Mouse (Mus musculus): Measurements from ENCODE around the gene Zfp120. TPM values are rescaled to one million over a fixed set of nuclear protein-coding genes. Genes with fewer than 3 reads are reported as not detected.

The Zfp120 gene
- polyA plus RNA-seq, 1 experiment from 2014 or later, result 11.2 TPM

Other genes starting within 250 kb of the Zfp120 start
- gene Gm10770, start 43.0 kb upstream of the Zfp120 start, polyA plus RNA-seq (2015; fragmentation: Nextera tagmentation; extraction: Ambion mirVana), result not detected in 2 replicates
- not detected in 2 replicates for gene Gm14139, start 45.0 kb upstream of the Zfp120 start, polyA plus RNA-seq (2015; fragmentation: Nextera tagmentation; extraction: Ambion mirVana)
- gene Zfp937, start 81.4 kb upstream of the Zfp120 start, polyA plus RNA-seq (2015; fragmentation: Nextera tagmentation; extraction: Ambion mirVana), result 9.9 and 11.0 TPM in 2 replicates
- 3.9 and 4.9 TPM in 2 replicates for gene Gm21994, start 118.9 kb upstream of the Zfp120 start, polyA plus RNA-seq (2015; fragmentation: Nextera tagmentation; extraction: Ambion mirVana)
- gene Gm14124, start 120.8 kb upstream of the Zfp120 start, polyA plus RNA-seq (2015; fragmentation: Nextera tagmentation; extraction: Ambion mirVana), result not detected in 2 replicates
- 0.76 and 1.9 TPM in 2 replicates for gene Gm10130, start 187.0 kb upstream of the Zfp120 start, polyA plus RNA-seq (2015; fragmentation: Nextera tagmentation; extraction: Ambion mirVana)
- 13.6 and 16.5 TPM in 2 replicates for gene 3300002I08Rik, start 226.1 kb upstream of the Zfp120 start, polyA plus RNA-seq (2015; fragmentation: Nextera tagmentation; extraction: Ambion mirVana)